ENCODE assay signal across 8 mouse cellular contexts in the genomic region with DNA sequence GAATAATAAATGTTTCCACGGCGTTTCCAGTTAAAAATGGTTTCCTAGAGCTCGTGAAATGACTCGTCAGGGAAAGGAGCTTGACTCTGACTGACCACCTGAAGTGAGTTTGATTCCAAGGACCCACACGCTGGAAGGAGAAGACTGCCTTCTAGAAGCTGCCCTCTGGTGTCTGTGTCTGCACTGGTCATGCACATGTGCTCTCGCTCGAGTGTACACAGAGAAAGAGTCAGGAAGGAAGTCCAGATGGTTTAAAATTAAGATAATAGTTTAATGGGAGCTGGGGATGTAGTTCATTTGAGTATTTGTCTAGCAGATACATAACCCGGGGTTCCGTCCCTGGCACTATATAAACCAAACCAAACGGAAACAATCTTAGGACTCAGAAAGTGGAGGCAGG. TPM values are rescaled to one million over a fixed set of nuclear protein-coding genes. Genes with fewer than 3 reads are reported as not detected.
DNase-seq lines count a peak whose midpoint lies in the region; ATAC-seq and TF ChIP-seq lines count a peak whose summit lies in the region.

No protein-coding gene starts in this region.

- ATAC-seq in hindbrain, embryonic 16.5 days: no peak
- ATAC-seq in liver, embryonic 14.5 days (ENCODE audit: insufficient read depth): no peak

- H3K9me3 ChIP-seq in hindbrain, embryonic 10.5 days: no peaks in the 10 kb centered on the region
- no peaks in the 10 kb centered on the region for H3K9me3 ChIP-seq in hindbrain, embryonic 16.5 days (ENCODE audit: control insufficient read depth, low read length)
- no peaks in the 10 kb centered on the region for H3K9me3 ChIP-seq in liver, embryonic 14.5 days (ENCODE audit: control insufficient read depth, low read length)

- no peak for DNase-seq in hindbrain, embryonic 10.5 days (ENCODE audit: low spot score)
- peak; percentile 20 for DNase-seq in CD4-positive helper T cell, adult 2 months (ENCODE audit: low read depth, low spot score)
- no peak for DNase-seq in liver, embryonic 14.5 days (ENCODE audit: low read depth in 3 of 3, low spot score in 3 of 3)
- no peak for DNase-seq in B cell, adult 2 months
- no peak for DNase-seq in ovary, adult 18-20 months (ENCODE audit: low spot score)
- DNase-seq in c-Kit-positive CD71-positive TER-119-positive erythroid progenitor cells, embryonic 14.5 days (ENCODE audit: low spot score): no peak

- no peak overlapping the region for H3K9ac ChIP-seq in hindbrain, embryonic 16.5 days (ENCODE audit: low read depth, low read length)
- H3K9ac ChIP-seq in liver, embryonic 14.5 days (replicated peaks): peak overlapping the region; percentile 77

- TF ChIP-seq CTCF in liver, embryonic 14.5 days (IDR thresholded peaks at IDR 0.05; ENCODE audit: low read depth): peak; percentile 34; the same call in 1 of the 2 replicates

- peaks cover 24% of the 10 kb centered on the region for H3K4me1 ChIP-seq in hindbrain, embryonic 10.5 days (replicated peaks)
- H3K4me1 ChIP-seq in hindbrain, embryonic 16.5 days (ENCODE audit: control insufficient read depth, insufficient read depth, low read depth, low read length): peaks cover 13% of the 10 kb centered on the region
- H3K4me1 ChIP-seq in brown adipose tissue, adult 24 weeks (ENCODE audit: control insufficient read depth, insufficient read depth, insufficient read length, low read length): no peaks in the 10 kb centered on the region
- H3K4me1 ChIP-seq in liver, embryonic 14.5 days (replicated peaks; ENCODE audit: control insufficient read depth in 2 of 2, insufficient read depth in 2 of 2, low read length in 1 of 2): peaks cover 13 to 19% of the 10 kb centered on the region in 2 experiments

- H3K36me3 ChIP-seq in hindbrain, embryonic 10.5 days: peaks cover 30% of the 10 kb centered on the region
- peaks cover 6% of the 10 kb centered on the region; the same call in 1 of the 2 replicates for H3K36me3 ChIP-seq in hindbrain, embryonic 16.5 days (ENCODE audit: control insufficient read depth, insufficient read depth, low read length)
- peaks cover 13% of the 10 kb centered on the region for H3K36me3 ChIP-seq in liver, embryonic 14.5 days (replicated peaks; ENCODE audit: control insufficient read depth, insufficient read depth, low read depth)

- no peak overlapping the region for H3K27ac ChIP-seq in hindbrain, embryonic 10.5 days
- H3K27ac ChIP-seq in hindbrain, embryonic 16.5 days (ENCODE audit: low read depth, low read length): no peak overlapping the region
- 0 out of 2 replicates have a peak overlapping the region, but pooled peaks have one; percentile 11 for H3K27ac ChIP-seq in brown adipose tissue, adult 24 weeks (replicated peaks; ENCODE audit: low read depth, low read length)
- peak overlapping the region; percentile 27 for H3K27ac ChIP-seq in liver, embryonic 14.5 days

- H3K4me2 ChIP-seq in hindbrain, embryonic 16.5 days (ENCODE audit: low read length): no peak overlapping the region
- H3K4me2 ChIP-seq in liver, embryonic 14.5 days (ENCODE audit: low read depth): peak overlapping the region; percentile 86

- no peaks in the 10 kb centered on the region for H3K27me3 ChIP-seq in hindbrain, embryonic 10.5 days (ENCODE audit: insufficient read depth, poor library complexity, severe bottlenecking)
- H3K27me3 ChIP-seq in hindbrain, embryonic 16.5 days (replicated peaks; ENCODE audit: control insufficient read depth, insufficient read depth, low read length): no peaks in the 10 kb centered on the region
- no peaks in the 10 kb centered on the region for H3K27me3 ChIP-seq in liver, embryonic 14.5 days (ENCODE audit: control insufficient read depth, insufficient read depth, low read length)

- 88% methylated on average over 10 of the region's 10 CpGs for WGBS in hindbrain, embryonic 10.5 days
- 83% methylated on average over 10 of the region's 10 CpGs for WGBS in hindbrain, embryonic 16.5 days
- 34% methylated on average over 10 of the region's 10 CpGs for WGBS in liver, embryonic 14.5 days (ENCODE audit: insufficient replicate concordance)

- no peak for TF ChIP-seq EP300 in liver, embryonic 14.5 days (IDR thresholded peaks at IDR 0.05; ENCODE audit: low read depth)

- peak overlapping the region; percentile 68; the same call in 1 of the 2 replicates for H3K4me3 ChIP-seq in hindbrain, embryonic 10.5 days
- H3K4me3 ChIP-seq in hindbrain, embryonic 16.5 days (ENCODE audit: low read length): no peak overlapping the region
- peak overlapping the region; percentile 73 for H3K4me3 ChIP-seq in brown adipose tissue, adult 24 weeks (ENCODE audit: insufficient read depth, low read depth, low read length)
- H3K4me3 ChIP-seq in liver, embryonic 14.5 days (ENCODE audit: insufficient read depth in 1 of 2, low read depth in 2 of 2, low read length in 2 of 2): peak overlapping the region in 1 of 2 experiments; percentile 78; a peak in 2 of 4 replicates

RNA-seq across cellular contexts. Expression of a gene that starts 1.0 kb away (rescaled TPM):
- 23.8 and 24.2 TPM in 2 replicates for polyA plus RNA-seq in hindbrain, embryonic 10.5 days (2016; fragmentation: Nextera tagmentation; extraction: Ambion mirVana)
- polyA plus RNA-seq in hindbrain, embryonic 16.5 days (2015; fragmentation: Nextera tagmentation; extraction: Ambion mirVana): 29.7 and 32.9 TPM in 2 replicates
- polyA plus RNA-seq in brown adipose tissue, adult 24 weeks (2012; ENCODE audit: insufficient read depth, insufficient read length, missing spikeins): 2.7 and 2.9 TPM in 2 replicates
- polyA plus RNA-seq in liver, embryonic 14.5 days (2012; rRNA removed): 1.9 and 2.2 TPM in 2 replicates
- 1.6 and 2.0 TPM in 2 replicates for polyA plus RNA-seq in liver, embryonic 14.5 days (2014; fragmentation: Nextera tagmentation; extraction: Ambion mirVana)

RNA-seq across cellular contexts. Expression of a gene that starts 10.4 kb away (rescaled TPM):
- 14,349 and 15,462 TPM in 2 replicates for polyA plus RNA-seq in hindbrain, embryonic 10.5 days (2016; fragmentation: Nextera tagmentation; extraction: Ambion mirVana)
- polyA plus RNA-seq in hindbrain, embryonic 16.5 days (2015; fragmentation: Nextera tagmentation; extraction: Ambion mirVana): 11,512 and 13,219 TPM in 2 replicates
- 1,228 and 1,297 TPM in 2 replicates for polyA plus RNA-seq in brown adipose tissue, adult 24 weeks (2012; ENCODE audit: insufficient read depth, insufficient read length, missing spikeins)
- polyA plus RNA-seq in liver, embryonic 14.5 days (2012; rRNA removed): 776 and 920 TPM in 2 replicates
- 7,259 and 7,802 TPM in 2 replicates for polyA plus RNA-seq in liver, embryonic 14.5 days (2014; fragmentation: Nextera tagmentation; extraction: Ambion mirVana)

Comparison
In these comparisons a context has a peak if more than half of its experiments do, and no peak if none do; other contexts are left out.
1. H3K27ac ChIP-seq: peak in brown adipose tissue, adult 24 weeks (single experiment) and liver, embryonic 14.5 days (single experiment); none in hindbrain, embryonic 10.5 days (single experiment) and hindbrain, embryonic 16.5 days (single experiment).